Mouse (Mus musculus) midbrain, embryonic 14.5 days (tissue): ENCODE data around the gene Iba57. TPM values are rescaled to one million over a fixed set of nuclear protein-coding genes. Genes with fewer than 3 reads are reported as not detected.

ENCODE experiments used
- ATAC-seq: fragments of 200-750 bp; cut with Nextera tagmentation; 2 replicates; pipeline ENCODE4 v1.8.0; 2017; ENCODE audit warnings: moderate number of reproducible peaks, moderate library complexity; ENCODE audit not compliant: low FRiP score, low TSS enrichment
- DNase-seq: peaks from one replicate; pipeline ENCODE4 v3.0.0-alpha.2; 2015
- H3K27ac ChIP-seq: fragments of 300-500 bp; sonication (generic); replicated peaks from 2 replicates; pipeline ENCODE4 v1.5.1; 2014; ENCODE audit warnings: mild to moderate bottlenecking, low read depth, low read length, moderate library complexity
- H3K27me3 ChIP-seq: fragments of 300-500 bp; sonication (generic); 2 replicates; pipeline ENCODE4 v1.6.1; 2014; ENCODE audit warnings: low read length, control low read depth, mixed read lengths; ENCODE audit not compliant: control insufficient read depth, insufficient read depth
- H3K36me3 ChIP-seq: fragments of 300-500 bp; sonication (generic); 2 replicates; pipeline ENCODE4 v1.6.1; 2014; ENCODE audit warnings: low read length, control low read depth; ENCODE audit not compliant: control insufficient read depth, insufficient read depth
- H3K4me1 ChIP-seq: fragments of 300-500 bp; sonication (generic); 2 replicates; pipeline ENCODE4 v1.6.1; 2014; ENCODE audit warnings: mild to moderate bottlenecking, antibody characterized with exemption, low read length, control low read depth; ENCODE audit not compliant: control insufficient read depth, insufficient read depth
- H3K4me2 ChIP-seq: fragments of 300-500 bp; sonication (generic); 2 replicates; pipeline ENCODE4 v1.6.1; 2014; ENCODE audit warnings: mild to moderate bottlenecking, low read length, moderate library complexity
- H3K4me3 ChIP-seq: fragments of 300-500 bp; sonication (generic); replicated peaks from 2 replicates; pipeline ENCODE4 v1.5.1; 2014; ENCODE audit warnings: low read depth, low read length
- H3K9ac ChIP-seq: fragments of 300-500 bp; sonication (generic); replicated peaks from 2 replicates; pipeline ENCODE4 v1.6.1; 2014; ENCODE audit warnings: mild to moderate bottlenecking, low read length, moderate library complexity
- H3K9me3 ChIP-seq: fragments of 300-500 bp; sonication (generic); 2 replicates; pipeline ENCODE4 v1.6.1; 2016; ENCODE audit warnings: low read length, control low read depth, mixed read lengths; ENCODE audit not compliant: control insufficient read depth
- WGBS: fragments of 180-500 bp; shearing (Covaris S2); extraction: QIAGEN DNeasy Blood & Tissue Kit; methylation state at CpG from one replicate; pipeline ENCODE4 v1.1.7; 2014; 5-methylcytosine and 5-hydroxymethylcytosine counted together
- polyA plus RNA-seq: library from polyadenylated mRNA; unstranded; fragments of >200 nt; fragmentation: Nextera tagmentation; extraction: Ambion mirVana; gene quantifications from 2 replicates; pipeline ENCODE4 v1.2.1, GENCODE M21; 2014

Gene Iba57
- polyA plus RNA-seq, 1 experiment from 2014 or later: 3.1 TPM

GRCm38 (mm10) chr11:59162443-59163254 is 890 bp downstream of the Iba57 start:
- H3K4me2 ChIP-seq: peak overlapping the region; percentile 78
- H3K9ac ChIP-seq: peak overlapping the region; percentile 80
- no peak; the same call in 1 of the 2 replicates for ATAC-seq
- peak overlapping the region; percentile 72 for H3K4me3 ChIP-seq
- no peaks in the 10 kb centered on the region for H3K27me3 ChIP-seq
- H3K27ac ChIP-seq: peak overlapping the region; percentile 99
- H3K4me1 ChIP-seq: peaks cover 19% of the 10 kb centered on the region
- WGBS: 60% methylated on average over 9 of the region's 9 CpGs
- H3K36me3 ChIP-seq: peaks cover 13% of the 10 kb centered on the region
- no peaks in the 10 kb centered on the region for H3K9me3 ChIP-seq
- no peak for DNase-seq

- Histone ChIP-seq H3K9ac (no peak overlapping the region), H3K4me2 (no peak overlapping the region), H3K4me3 (no peak overlapping the region), H3K9me3 (no peaks in the 10 kb centered on the region), H3K27ac (no peak overlapping the region), H3K36me3 (peaks cover 22% of the 10 kb centered on the region), H3K4me1 (peaks cover 19% of the 10 kb centered on the region), H3K27me3 (no peaks in the 10 kb centered on the region)
- WGBS: 75% methylated on average over 5 of the region's 5 CpGs
- ATAC-seq (no peak), DNase-seq (no peak)
These were observed 2.1 kb downstream of the Iba57 start for GRCm38 (mm10) chr11:59161398-59161797.

GRCm38 (mm10) chr11:59159558-59159957 is 4.0 kb downstream of the Iba57 start:
- WGBS: 91% methylated on average over 4 of the region's 4 CpGs

GRCm38 (mm10) chr11:59159099-59159498 is 4.4 kb downstream of the Iba57 start:
- no peak for DNase-seq
- Histone ChIP-seq H3K9ac (no peak overlapping the region), H3K36me3 (peaks cover 32% of the 10 kb centered on the region), H3K27ac (no peak overlapping the region), H3K4me3 (no peak overlapping the region), H3K27me3 (no peaks in the 10 kb centered on the region), H3K4me2 (no peak overlapping the region), H3K9me3 (no peaks in the 10 kb centered on the region), H3K4me1 (peaks cover 15% of the 10 kb centered on the region)
- 94% methylated on average over 13 of the region's 13 CpGs for WGBS
- no peak for ATAC-seq

More at GRCm38 (mm10) chr11:59159558-59159957, 4.0 kb downstream of the Iba57 start:
- H3K9me3 ChIP-seq: no peaks in the 10 kb centered on the region
- H3K36me3 ChIP-seq: peaks cover 32% of the 10 kb centered on the region
- no peak overlapping the region for H3K27ac ChIP-seq
- ATAC-seq (no peak), DNase-seq (no peak)
- no peak overlapping the region for H3K4me2 ChIP-seq
- H3K4me1 ChIP-seq: peaks cover 19% of the 10 kb centered on the region
- H3K9ac ChIP-seq: no peak overlapping the region
- H3K4me3 ChIP-seq: no peak overlapping the region
- no peaks in the 10 kb centered on the region for H3K27me3 ChIP-seq

- no peak overlapping the region for H3K4me2 ChIP-seq
- no peak overlapping the region for H3K27ac ChIP-seq
- peaks cover 30% of the 10 kb centered on the region for H3K36me3 ChIP-seq
- DNase-seq (no peak), ATAC-seq (no peak)
- H3K9me3 ChIP-seq: no peaks in the 10 kb centered on the region
- H3K4me1 ChIP-seq: no peaks in the 10 kb centered on the region
- H3K9ac ChIP-seq: no peak overlapping the region
- no peaks in the 10 kb centered on the region for H3K27me3 ChIP-seq
- no peak overlapping the region for H3K4me3 ChIP-seq
- WGBS: 90% methylated on average over 5 of the region's 5 CpGs
These were observed 7.6 kb downstream of the Iba57 start for GRCm38 (mm10) chr11:59155900-59156299.

- Histone ChIP-seq H3K4me1 (no peaks in the 10 kb centered on the region), H3K4me2 (no peak overlapping the region), H3K27me3 (no peaks in the 10 kb centered on the region), H3K36me3 (peaks cover 30% of the 10 kb centered on the region), H3K4me3 (no peak overlapping the region), H3K9me3 (no peaks in the 10 kb centered on the region), H3K9ac (no peak overlapping the region), H3K27ac (no peak overlapping the region)
- ATAC-seq (no peak), DNase-seq (no peak)
- whole genome bisulfite sequencing: 93% methylated on average over 7 of the region's 7 CpGs
These were observed 9.3 kb downstream of the Iba57 start for GRCm38 (mm10) chr11:59154220-59154619.

GRCm38 (mm10) chr11:59151729-59152128 is 11.8 kb downstream of the Iba57 start:
- peak; percentile 3 for DNase-seq
- Histone ChIP-seq H3K4me1 (no peaks in the 10 kb centered on the region), H3K9ac (no peak overlapping the region), H3K4me2 (no peak overlapping the region), H3K27me3 (no peaks in the 10 kb centered on the region), H3K36me3 (peaks cover 13% of the 10 kb centered on the region), H3K27ac (no peak overlapping the region), H3K9me3 (no peaks in the 10 kb centered on the region), H3K4me3 (no peak overlapping the region)
- ATAC-seq: no peak
- 32% methylated on average over 3 of the region's 3 CpGs for WGBS

- WGBS: 65% methylated on average over 3 of the region's 3 CpGs
- no peak for ATAC-seq
- Histone ChIP-seq H3K27me3 (no peaks in the 10 kb centered on the region), H3K4me3 (no peak overlapping the region), H3K27ac (no peak overlapping the region), H3K4me2 (no peak overlapping the region), H3K4me1 (no peaks in the 10 kb centered on the region), H3K36me3 (no peaks in the 10 kb centered on the region), H3K9me3 (no peaks in the 10 kb centered on the region), H3K9ac (no peak overlapping the region)
- DNase-seq: no peak
These were observed 14.2 kb downstream of the Iba57 start for GRCm38 (mm10) chr11:59149302-59149701.

GRCm38 (mm10) chr11:59142962-59143361 is 20.6 kb downstream of the Iba57 start:
- no peak for ATAC-seq

More at GRCm38 (mm10) chr11:59142962-59143361, 20.6 kb downstream of the Iba57 start:
- WGBS: 77% methylated on average over 5 of the region's 5 CpGs
- no peak overlapping the region for H3K27ac ChIP-seq
- no peaks in the 10 kb centered on the region for H3K27me3 ChIP-seq
- no peak overlapping the region for H3K4me3 ChIP-seq
- H3K4me2 ChIP-seq: no peak overlapping the region
- H3K4me1 ChIP-seq: no peaks in the 10 kb centered on the region
- no peaks in the 10 kb centered on the region for H3K9me3 ChIP-seq
- no peaks in the 10 kb centered on the region for H3K36me3 ChIP-seq
- DNase-seq: no peak
- H3K9ac ChIP-seq: no peak overlapping the region
